Mouse (Mus musculus) CD8-positive naive resting alpha-beta T cell, adult 2 months (primary cell): Measurements from ENCODE around the gene Rpl4.
"Not testable (repeated sequence)": the region's sequence is repeated elsewhere in the genome, so short reads cannot be mapped to it uniquely, and the experiment has no call there.

Experiments
- DNase-seq, 2 experiments: peaks; one replicate each; pipeline ENCODE4 v3.0.0; 2022; ENCODE audit warnings: low read depth in 2 of 2, low spot score in 2 of 2

Gene Rpl4

GRCm38 (mm10) chr9:64197524-64197923 is 24.3 kb downstream of the Rpl4 start:
- DNase-seq, result no peak

DNA sequence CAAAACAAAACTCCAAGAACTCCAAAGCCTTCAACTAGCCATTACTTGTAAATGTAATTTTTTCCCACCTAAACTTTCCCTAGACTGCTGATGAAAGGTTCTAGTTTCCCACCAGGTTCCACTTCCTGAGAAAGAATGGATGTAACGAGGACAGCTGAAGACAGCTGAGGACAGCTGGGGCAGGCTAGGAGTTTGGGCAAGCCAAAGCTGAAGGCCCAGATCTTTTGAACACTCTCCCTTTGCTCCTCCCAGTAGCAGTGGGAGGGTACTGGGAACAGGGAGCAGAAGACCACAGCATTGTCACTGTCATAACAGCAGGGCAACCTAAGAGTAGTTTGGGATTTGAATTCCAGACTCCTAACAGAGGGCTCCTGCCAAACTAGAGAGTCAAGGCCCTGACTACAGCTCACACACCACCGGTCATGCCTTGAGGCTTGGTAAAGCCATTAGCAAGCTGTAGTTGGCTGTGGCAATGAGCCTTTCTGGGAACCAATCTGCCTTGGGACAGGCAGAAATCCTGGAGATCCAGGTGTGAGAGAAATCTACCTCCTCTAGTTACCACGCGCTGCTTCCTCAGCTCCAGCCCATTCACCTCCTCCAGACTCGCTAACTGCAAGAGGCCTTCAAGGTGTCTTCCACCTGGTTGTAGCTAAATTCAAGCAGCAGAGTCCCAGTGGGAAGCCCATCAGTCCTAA is 25.0 kb downstream of the Rpl4 start:
- DNase-seq, result no peak

DNA sequence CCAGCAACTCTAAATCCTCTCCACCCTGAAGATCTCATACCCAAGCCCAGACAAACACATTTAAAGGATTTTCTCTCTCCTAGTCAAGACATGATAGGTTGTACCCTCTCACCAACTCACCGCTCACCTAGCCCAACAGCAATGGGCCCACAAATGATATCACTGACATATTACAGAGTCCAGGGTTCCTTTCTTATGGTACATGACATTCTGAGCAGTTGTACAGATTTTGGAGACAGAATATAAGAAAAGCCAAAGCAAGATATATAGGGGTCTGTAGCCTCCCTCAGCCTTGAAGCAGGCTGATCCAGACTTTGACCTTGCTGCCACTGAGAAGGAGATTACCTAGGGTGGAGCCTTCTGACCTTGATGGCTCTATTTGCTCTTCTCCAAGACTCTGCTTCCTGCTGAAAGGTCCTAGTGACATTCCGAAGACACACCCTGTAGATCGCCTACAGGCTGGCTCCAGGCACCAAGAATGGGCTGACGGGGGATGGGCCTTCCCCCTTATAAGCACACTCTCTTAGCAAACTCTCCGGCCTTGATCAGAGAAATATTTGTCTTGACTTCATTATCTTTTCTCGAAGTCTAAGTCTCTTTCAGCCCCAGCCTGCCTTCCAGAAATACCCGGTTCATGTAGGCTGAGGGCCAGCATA is 25.7 kb downstream of the Rpl4 start:
- DNase-seq, result not testable (repeated sequence)

DNA sequence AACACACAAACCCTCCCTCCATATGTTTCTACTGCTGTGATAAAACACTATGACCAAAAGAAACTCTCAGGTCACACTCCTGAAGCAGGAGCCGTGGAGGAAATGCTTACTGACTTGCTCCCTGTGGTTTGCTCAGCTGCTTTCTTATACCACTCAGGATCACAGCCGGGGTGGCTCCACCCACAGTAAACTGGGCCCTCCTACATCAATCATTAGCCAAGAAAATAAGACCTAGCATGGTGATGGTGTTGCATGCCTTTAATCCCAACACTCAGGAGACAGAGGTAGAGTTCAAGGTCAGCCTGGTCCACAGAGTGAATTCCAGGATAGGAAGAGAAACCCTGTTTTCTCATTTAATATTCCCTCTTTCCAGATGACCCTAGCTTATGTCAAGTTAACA is 26.7 kb downstream of the Rpl4 start:
- no peak for DNase-seq

GRCm38 (mm10) chr9:64202331-64202730 is 29.2 kb downstream of the Rpl4 start:
- no peak for DNase-seq

DNA sequence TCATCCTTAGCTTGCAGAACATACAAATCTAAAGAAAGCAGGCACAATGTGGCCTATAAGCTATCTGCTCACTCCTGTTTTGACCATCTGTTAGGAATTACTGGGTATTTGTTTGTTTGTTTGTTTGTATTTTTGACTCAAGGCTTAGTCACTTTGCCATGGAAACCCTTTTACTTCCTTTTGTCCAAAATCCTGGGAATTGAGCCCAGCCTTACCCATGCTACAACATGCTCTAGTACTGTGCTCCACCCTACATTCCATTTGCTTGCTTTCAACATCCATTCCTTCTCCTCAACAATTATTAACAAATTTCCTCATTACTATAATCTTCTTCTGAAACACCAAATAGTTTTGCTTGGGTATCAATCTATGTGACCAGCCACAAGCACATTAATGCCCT is 29.7 kb downstream of the Rpl4 start:
- DNase-seq, result no peak

GRCm38 (mm10) chr9:64207509-64208084 is 34.4 kb downstream of the Rpl4 start:
- DNase-seq, result no peak

DNA sequence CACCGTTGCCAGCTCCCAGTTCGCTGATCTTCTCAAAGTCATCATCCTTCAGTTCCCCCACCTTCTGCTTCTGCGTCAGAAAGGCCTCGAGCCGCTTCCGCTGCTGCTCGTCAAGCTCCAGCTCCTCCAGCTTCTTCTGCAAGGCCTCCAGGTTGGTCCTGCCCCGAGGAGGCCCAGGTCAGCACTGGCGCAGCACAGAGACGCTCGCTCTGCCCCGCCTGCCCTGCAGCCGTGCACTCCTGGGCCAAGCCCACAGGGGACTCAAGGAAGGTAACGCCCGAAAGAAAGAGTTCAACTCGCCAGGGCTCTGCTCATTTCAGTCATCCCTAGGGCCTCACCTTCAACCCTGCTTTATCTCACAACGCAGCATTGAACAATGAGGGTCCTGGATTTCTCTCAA is 41.3 kb downstream of the Rpl4 start:
- DNase-seq, result no peak

GRCm38 (mm10) chr9:64216090-64216489 is 42.9 kb downstream of the Rpl4 start:
- no peak for DNase-seq

DNA sequence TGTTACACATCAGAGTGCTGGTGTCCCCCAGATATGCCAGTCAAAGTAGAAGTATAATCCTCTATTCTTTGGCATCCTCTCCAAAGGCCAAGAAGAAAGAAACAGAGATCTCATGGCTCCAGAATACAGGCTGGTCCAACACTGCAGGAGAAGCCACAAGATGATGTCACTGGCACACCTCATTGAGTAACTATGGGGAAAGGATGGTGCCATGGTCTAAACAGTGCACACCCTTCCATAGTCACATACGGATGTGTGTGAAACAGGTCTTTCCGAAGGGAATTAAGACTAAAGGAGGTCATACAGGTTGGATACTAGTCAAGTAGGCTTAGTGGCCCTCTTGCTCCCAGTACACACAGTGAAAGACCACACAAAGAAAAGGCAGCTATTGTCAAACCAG is 43.5 kb downstream of the Rpl4 start:
- DNase-seq, result no peak

DNA sequence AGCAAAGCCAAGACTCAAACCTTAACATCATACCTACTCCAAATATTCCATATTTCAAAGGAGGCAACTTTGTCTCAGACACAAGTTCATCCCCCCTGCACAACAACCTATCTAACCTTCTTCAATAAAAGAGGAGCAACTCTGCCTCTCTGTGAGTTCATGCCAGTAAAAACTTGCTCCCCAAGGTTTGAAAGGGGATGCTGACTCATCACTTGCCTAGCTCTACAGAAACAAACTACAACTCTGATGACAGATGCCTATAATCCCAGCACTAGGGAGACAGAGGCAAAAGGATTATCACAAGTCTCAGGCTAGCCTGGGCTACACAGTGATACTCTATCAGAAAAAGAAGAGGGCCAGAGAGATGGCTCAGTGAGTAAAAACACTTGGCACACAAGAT is 44.7 kb downstream of the Rpl4 start:
- no peak for DNase-seq

DNA sequence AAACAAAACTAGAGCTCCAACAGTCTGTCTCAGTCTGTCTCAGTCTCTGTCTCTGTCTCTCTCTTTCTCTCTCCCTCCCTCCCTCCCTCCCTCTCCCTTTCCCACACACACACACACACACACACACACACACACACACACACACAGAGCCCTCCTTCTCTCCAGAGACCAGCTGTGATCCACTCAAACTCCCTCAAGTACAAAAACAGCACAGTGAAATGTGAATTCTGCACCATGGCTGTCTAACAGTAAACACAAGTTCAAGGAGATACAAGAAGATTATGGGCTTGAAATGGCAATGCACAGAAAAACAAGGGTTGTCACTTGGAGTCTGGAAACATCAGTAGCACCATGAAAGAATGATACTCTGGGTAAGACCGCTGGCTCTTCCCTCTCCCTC is 46.1 kb downstream of the Rpl4 start:
- no peak for DNase-seq

DNA sequence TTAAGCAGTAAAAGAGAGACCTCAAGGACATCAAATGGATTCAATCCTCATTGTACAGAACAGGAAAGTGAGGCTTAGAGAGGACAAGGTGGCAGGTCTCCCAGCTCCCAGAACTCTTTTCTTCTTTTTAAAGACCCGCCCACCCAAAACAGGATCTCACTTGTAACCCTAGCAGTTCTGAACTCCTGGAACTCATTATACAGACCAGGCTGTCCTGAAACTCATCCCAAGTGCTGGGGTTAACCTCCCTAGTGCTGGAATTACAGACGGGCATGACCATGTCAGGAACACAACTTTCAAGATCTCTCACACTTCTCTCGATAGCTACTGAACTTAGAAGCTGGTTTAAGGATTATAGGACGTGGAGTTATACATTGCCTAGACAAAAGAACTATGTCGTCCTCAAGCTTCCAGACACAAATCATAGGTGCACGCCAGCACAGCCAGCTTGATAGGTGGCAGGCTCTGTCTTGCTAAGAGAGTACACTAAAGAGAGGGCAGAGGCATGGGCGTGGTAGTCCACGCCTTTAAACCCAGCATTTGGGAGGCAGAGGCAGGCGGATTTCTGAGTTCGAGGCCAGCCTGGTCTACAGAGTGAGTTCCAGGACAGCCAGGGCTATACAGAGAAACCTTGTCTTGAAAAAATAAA is 46.7 kb downstream of the Rpl4 start:
- DNase-seq, result no peak

DNA sequence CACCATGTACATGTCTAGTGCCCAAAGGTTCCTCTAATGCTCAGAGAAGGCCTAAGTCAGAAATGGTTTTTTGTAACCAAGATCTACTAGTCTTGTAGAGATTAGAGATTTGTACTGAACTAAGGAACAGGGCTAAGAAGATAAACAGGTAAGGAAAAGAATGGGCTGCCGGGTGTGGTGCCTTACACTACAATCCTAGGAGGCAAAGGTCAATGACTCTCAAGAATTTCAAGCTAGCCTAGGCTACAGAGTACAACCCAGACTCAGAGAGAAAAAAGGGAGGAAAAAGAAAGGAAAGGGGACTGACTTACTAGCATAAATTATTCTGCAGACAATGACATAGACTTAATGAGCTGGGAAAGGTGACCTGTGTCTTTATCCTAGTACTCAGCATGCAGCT is 47.4 kb downstream of the Rpl4 start:
- DNase-seq, result no peak

- DNase-seq, result no peak
Observed at GRCm38 (mm10) chr9:64221480-64221879, 48.3 kb downstream of the Rpl4 start.

- DNase-seq, result no peak
Observed at GRCm38 (mm10) chr9:64222098-64222497, 48.9 kb downstream of the Rpl4 start.

- DNase-seq, result no peak
Observed at GRCm38 (mm10) chr9:64225805-64226204, 52.6 kb downstream of the Rpl4 start.

DNA sequence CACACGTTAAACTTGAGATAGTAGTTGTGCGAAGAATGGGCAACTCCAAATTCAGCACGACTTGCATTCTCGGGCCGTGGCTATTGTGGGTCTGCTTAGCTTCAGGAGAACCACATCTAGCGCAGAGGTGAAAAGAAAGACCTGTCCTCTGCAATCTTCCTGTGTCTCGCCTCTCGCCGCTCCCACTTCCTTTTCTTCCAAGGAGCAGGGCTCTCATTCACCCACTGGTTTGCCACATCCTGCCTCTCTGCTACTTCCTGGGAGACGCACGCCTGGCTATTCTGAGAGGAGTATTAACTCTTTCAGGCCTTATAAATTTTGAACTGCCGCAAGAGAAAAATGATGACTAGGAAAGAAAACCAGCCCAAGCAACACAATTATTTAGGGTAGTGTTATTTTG is 54.6 kb downstream of the Rpl4 start:
- DNase-seq, result peak; percentile 13 to 20
